Mouse (Mus musculus) lung, postnatal 0 days (tissue): ENCODE results near the gene Med19.

Experiments
- CTCF ChIP-seq: IDR thresholded peaks from 2 replicates; pipeline ENCODE4 v1.5.1; 2016; ENCODE audit warnings: antibody characterized with exemption, mild to moderate bottlenecking
- EP300 ChIP-seq: IDR thresholded peaks from 2 replicates; pipeline ENCODE4 v1.6.1; 2016; ENCODE audit warnings: antibody characterized with exemption, mild to moderate bottlenecking, control low read depth

DNA sequence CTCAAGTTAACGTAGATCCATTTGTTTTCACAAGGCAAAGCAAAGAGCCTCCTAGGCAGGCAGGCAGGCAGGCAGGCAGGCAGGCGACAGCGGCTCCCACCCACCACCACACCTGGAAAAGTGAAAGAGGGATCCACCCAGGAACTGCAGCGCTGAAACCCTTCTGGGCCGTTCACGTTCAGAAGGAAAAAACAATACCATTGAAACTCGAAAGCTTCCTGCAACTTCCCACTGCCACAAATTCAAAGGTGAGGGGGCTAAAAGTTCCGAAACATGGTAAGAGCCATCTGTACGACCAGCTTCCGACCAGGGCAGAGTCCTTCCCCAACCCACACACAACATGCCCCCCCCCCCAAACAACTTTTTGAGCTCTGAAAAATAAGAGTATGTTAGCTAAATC, 28.5 kb upstream of the Med19 start:
- TF ChIP-seq EP300 (no peak), CTCF (no peak)
